Mouse (Mus musculus): ENCODE measurements around the gene Cd101. TPM values are rescaled to one million over a fixed set of nuclear protein-coding genes. Genes with fewer than 3 reads are reported as not detected.

Cd101 gene
- polyA plus RNA-seq, 1 experiment, result 0.10 TPM

- no peaks in the 10 kb centered on the region for H3K27me3 ChIP-seq (ENCODE audit: control insufficient read depth, insufficient read depth, low read length)
- H3K4me1 ChIP-seq (ENCODE audit: control insufficient read depth, insufficient read depth, low read length), result no peaks in the 10 kb centered on the region
- 96% methylated on average over 2 of the region's 2 CpGs for WGBS
- DNase-seq, result no peak
- no peak overlapping the region for H3K27ac ChIP-seq (ENCODE audit: insufficient read depth, low read length)
- no peak overlapping the region for H3K4me3 ChIP-seq (replicated peaks; ENCODE audit: insufficient read depth, low read depth, low read length)
- no peak for TF ChIP-seq CTCF (IDR thresholded peaks at IDR 0.05; ENCODE audit: borderline replicate concordance, insufficient read depth, low read depth, low read length)
- no peak for TF ChIP-seq POLR2A (IDR thresholded peaks at IDR 0.05; ENCODE audit: borderline replicate concordance, insufficient read depth, low read length)
These were observed 6.6 kb upstream of the Cd101 start for GRCm38 (mm10) chr3:101036001-101036400.

- no peaks in the 10 kb centered on the region for H3K27me3 ChIP-seq (ENCODE audit: control insufficient read depth, insufficient read depth, low read length)
- 88% methylated on average over 9 of the region's 9 CpGs for WGBS
- no peak overlapping the region for H3K27ac ChIP-seq (ENCODE audit: insufficient read depth, low read length)
- TF ChIP-seq CTCF (IDR thresholded peaks at IDR 0.05; ENCODE audit: borderline replicate concordance, insufficient read depth, low read depth, low read length), result no peak
- no peaks in the 10 kb centered on the region for H3K4me1 ChIP-seq (ENCODE audit: control insufficient read depth, insufficient read depth, low read length)
- DNase-seq, result no peak
- H3K4me3 ChIP-seq (replicated peaks; ENCODE audit: insufficient read depth, low read depth, low read length), result no peak overlapping the region
These were observed 5.2 kb upstream of the Cd101 start for GRCm38 (mm10) chr3:101034509-101034908.

- H3K27ac ChIP-seq (ENCODE audit: insufficient read depth, low read length), result no peak overlapping the region
- DNase-seq, result no peak
- H3K4me3 ChIP-seq (replicated peaks; ENCODE audit: insufficient read depth, low read depth, low read length), result no peak overlapping the region
- no peaks in the 10 kb centered on the region for H3K27me3 ChIP-seq (ENCODE audit: control insufficient read depth, insufficient read depth, low read length)
- no peak for TF ChIP-seq POLR2A (IDR thresholded peaks at IDR 0.05; ENCODE audit: borderline replicate concordance, insufficient read depth, low read length)
- TF ChIP-seq CTCF (IDR thresholded peaks at IDR 0.05; ENCODE audit: borderline replicate concordance, insufficient read depth, low read depth, low read length), result no peak
- 76% methylated on average over 4 of the region's 4 CpGs for WGBS
- no peaks in the 10 kb centered on the region for H3K4me1 ChIP-seq (ENCODE audit: control insufficient read depth, insufficient read depth, low read length)
These were observed 4.3 kb upstream of the Cd101 start for GRCm38 (mm10) chr3:101033644-101034043.

GRCm38 (mm10) chr3:101031456-101032142, 2.2 kb upstream of the Cd101 start:
- Histone ChIP-seq H3K4me1 (ENCODE audit: control insufficient read depth, insufficient read depth, low read length) (no peaks in the 10 kb centered on the region), H3K4me3 (replicated peaks; ENCODE audit: insufficient read depth, low read depth, low read length) (no peak overlapping the region), H3K27ac (ENCODE audit: insufficient read depth, low read length) (no peak overlapping the region), H3K27me3 (ENCODE audit: control insufficient read depth, insufficient read depth, low read length) (no peaks in the 10 kb centered on the region)
- TF ChIP-seq POLR2A (IDR thresholded peaks at IDR 0.05; ENCODE audit: borderline replicate concordance, insufficient read depth, low read length) (no peak), CTCF (IDR thresholded peaks at IDR 0.05; ENCODE audit: borderline replicate concordance, insufficient read depth, low read depth, low read length) (no peak)
- DNase-seq, result no peak
- WGBS, result 77% methylated on average over 7 of the region's 7 CpGs

GRCm38 (mm10) chr3:101030630-101031029, 1.3 kb upstream of the Cd101 start:
- H3K4me3 ChIP-seq (replicated peaks; ENCODE audit: insufficient read depth, low read depth, low read length), result no peak overlapping the region
- TF ChIP-seq POLR2A (IDR thresholded peaks at IDR 0.05; ENCODE audit: borderline replicate concordance, insufficient read depth, low read length), result no peak
- no peak for TF ChIP-seq CTCF (IDR thresholded peaks at IDR 0.05; ENCODE audit: borderline replicate concordance, insufficient read depth, low read depth, low read length)
- no peaks in the 10 kb centered on the region for H3K27me3 ChIP-seq (ENCODE audit: control insufficient read depth, insufficient read depth, low read length)
- H3K4me1 ChIP-seq (ENCODE audit: control insufficient read depth, insufficient read depth, low read length), result no peaks in the 10 kb centered on the region
- no peak for DNase-seq
- no peak overlapping the region for H3K27ac ChIP-seq (ENCODE audit: insufficient read depth, low read length)
- 100% methylated on average over 1 of the region's 1 CpGs for WGBS

GRCm38 (mm10) chr3:101026741-101027140, 2.6 kb downstream of the Cd101 start:
- no peak overlapping the region for H3K4me3 ChIP-seq (replicated peaks; ENCODE audit: insufficient read depth, low read depth, low read length)
- 86% methylated on average over 1 of the region's 1 CpGs for WGBS
- H3K27me3 ChIP-seq (ENCODE audit: control insufficient read depth, insufficient read depth, low read length), result no peaks in the 10 kb centered on the region
- DNase-seq, result no peak
- no peak overlapping the region for H3K27ac ChIP-seq (ENCODE audit: insufficient read depth, low read length)
- TF ChIP-seq POLR2A (IDR thresholded peaks at IDR 0.05; ENCODE audit: borderline replicate concordance, insufficient read depth, low read length), result no peak
- TF ChIP-seq CTCF (IDR thresholded peaks at IDR 0.05; ENCODE audit: borderline replicate concordance, insufficient read depth, low read depth, low read length), result no peak
- no peaks in the 10 kb centered on the region for H3K4me1 ChIP-seq (ENCODE audit: control insufficient read depth, insufficient read depth, low read length)

GRCm38 (mm10) chr3:101022967-101023366, 6.4 kb downstream of the Cd101 start:
- H3K4me3 ChIP-seq (replicated peaks; ENCODE audit: insufficient read depth, low read depth, low read length), result no peak overlapping the region
- no peak for TF ChIP-seq CTCF (IDR thresholded peaks at IDR 0.05; ENCODE audit: borderline replicate concordance, insufficient read depth, low read depth, low read length)
- no peak for TF ChIP-seq POLR2A (IDR thresholded peaks at IDR 0.05; ENCODE audit: borderline replicate concordance, insufficient read depth, low read length)
- 94% methylated on average over 6 of the region's 6 CpGs for WGBS
- H3K27me3 ChIP-seq (ENCODE audit: control insufficient read depth, insufficient read depth, low read length), result no peaks in the 10 kb centered on the region
- no peak overlapping the region for H3K27ac ChIP-seq (ENCODE audit: insufficient read depth, low read length)
- H3K4me1 ChIP-seq (ENCODE audit: control insufficient read depth, insufficient read depth, low read length), result no peaks in the 10 kb centered on the region
- DNase-seq, result no peak

GRCm38 (mm10) chr3:101021481-101022051, 7.8 kb downstream of the Cd101 start:
- Histone ChIP-seq H3K4me3 (replicated peaks; ENCODE audit: insufficient read depth, low read depth, low read length) (no peak overlapping the region), H3K27ac (ENCODE audit: insufficient read depth, low read length) (no peak overlapping the region), H3K4me1 (ENCODE audit: control insufficient read depth, insufficient read depth, low read length) (no peaks in the 10 kb centered on the region), H3K27me3 (ENCODE audit: control insufficient read depth, insufficient read depth, low read length) (no peaks in the 10 kb centered on the region)
- no peak for DNase-seq
- no peak for TF ChIP-seq CTCF (IDR thresholded peaks at IDR 0.05; ENCODE audit: borderline replicate concordance, insufficient read depth, low read depth, low read length)
- no peak for TF ChIP-seq POLR2A (IDR thresholded peaks at IDR 0.05; ENCODE audit: borderline replicate concordance, insufficient read depth, low read length)
- 83% methylated on average over 8 of the region's 8 CpGs for WGBS
